Mouse (Mus musculus): ENCODE results near the gene Castor2.

- TF ChIP-seq CTCF (IDR thresholded peaks at IDR 0.05; ENCODE audit: insufficient read depth, low read length) (no peak), POLR2A (IDR thresholded peaks at IDR 0.05; ENCODE audit: borderline replicate concordance, extremely low read depth, low read depth, low read length) (no peak; the same call in 1 of the 2 replicates)
Measured at GRCm38 (mm10) chr5:134183880-134184808, 84.6 kb downstream of the Castor2 start, which contains the start of gene Gtf2ird2.
